Mouse (Mus musculus) T-helper 2 cell (primary cell): ENCODE data around the gene Rps6kb2.
"Not testable (repeated sequence)": the region's sequence is repeated elsewhere in the genome, so short reads cannot be mapped to it uniquely, and the experiment has no call there.

Experiments used
- in situ Hi-C: fragments of 300-600 bp; cut with MboI, MseI; formaldehyde crosslinking; loops from one replicate; pipeline ENCODE4 v1.15.1; 2025; ENCODE audit warnings: high pct_unique_total_duplicates

Rps6kb2 gene

GRCm38 (mm10) chr19:4142416-4143173 is 20.6 kb downstream of the Rps6kb2 start:
- in situ Hi-C loops: loop anchor here (5.0 kb wide), 1 partner anchor 45 kb away; the partner anchor contains the start of genes Cdk2ap2 and Pitpnm1

- in situ Hi-C loops: loop anchor here (5.0 kb wide), 1 partner anchor 43 kb away; the partner anchor contains the start of genes Cdk2ap2 and Pitpnm1
Measured at GRCm38 (mm10) chr19:4140147-4140546, 23.0 kb downstream of the Rps6kb2 start.

GRCm38 (mm10) chr19:4139446-4139845 is 23.7 kb downstream of the Rps6kb2 start, which contains the start of gene Gpr152:
TSS of gene Gpr152 (plus strand) at chr19:4139787.
- in situ Hi-C loops: loop anchor here (5.0 kb wide), 1 partner anchor 82 kb away; the partner anchor contains the start of gene Gstp3

GRCm38 (mm10) chr19:4137913-4138312 is 25.2 kb downstream of the Rps6kb2 start:
- in situ Hi-C loops: loop anchor here (5.0 kb wide), 1 partner anchor 81 kb away; the partner anchor contains the start of gene Gstp3

GRCm38 (mm10) chr19:4136463-4136862 is 26.7 kb downstream of the Rps6kb2 start:
- in situ Hi-C loops: loop anchor here (5.0 kb wide), 1 partner anchor 79 kb away; the partner anchor contains the start of gene Gstp3

GRCm38 (mm10) chr19:4135963-4136345 is 27.2 kb downstream of the Rps6kb2 start:
- in situ Hi-C loops: loop anchor here (5.0 kb wide), 1 partner anchor 79 kb away; the partner anchor contains the start of gene Gstp3

- in situ Hi-C loops: loop anchor here (5.0 kb wide), 1 partner anchor 78 kb away; the partner anchor contains the start of gene Gstp3
Measured at GRCm38 (mm10) chr19:4135229-4135962, 27.8 kb downstream of the Rps6kb2 start.

GRCm38 (mm10) chr19:4134354-4134753 is 28.8 kb downstream of the Rps6kb2 start:
- in situ Hi-C loops: no loop called here

- in situ Hi-C loops: no loop called here
Measured at GRCm38 (mm10) chr19:4131768-4132167, 31.4 kb downstream of the Rps6kb2 start.

GRCm38 (mm10) chr19:4131075-4131474 is 32.1 kb downstream of the Rps6kb2 start:
- in situ Hi-C loops: no loop called here

- in situ Hi-C loops: no loop called here
Measured at GRCm38 (mm10) chr19:4130106-4130505, 33.0 kb downstream of the Rps6kb2 start.

- in situ Hi-C loops: no loop called here
Measured at GRCm38 (mm10) chr19:4129462-4129861, 33.7 kb downstream of the Rps6kb2 start.

- in situ Hi-C loops: no loop called here
Measured at GRCm38 (mm10) chr19:4126759-4127495, 36.2 kb downstream of the Rps6kb2 start.

- in situ Hi-C loops: no loop called here
Measured at GRCm38 (mm10) chr19:4125741-4126696, 37.1 kb downstream of the Rps6kb2 start, which contains the start of gene Aip. TSS of gene Aip (minus strand) at chr19:4125858.

- in situ Hi-C loops: not testable (repeated sequence)
Measured at GRCm38 (mm10) chr19:4125268-4125667, 37.9 kb downstream of the Rps6kb2 start.

- in situ Hi-C loops: no loop called here
Measured at GRCm38 (mm10) chr19:4124432-4124831, 38.7 kb downstream of the Rps6kb2 start.

- in situ Hi-C loops: no loop called here
Measured at GRCm38 (mm10) chr19:4122411-4123370, 40.5 kb downstream of the Rps6kb2 start.

GRCm38 (mm10) chr19:4121896-4122295 is 41.3 kb downstream of the Rps6kb2 start:
- in situ Hi-C loops: not testable (repeated sequence)
